Mouse (Mus musculus) heart, adult 18-20 months (tissue): ENCODE data around the gene Calhm3. TPM values are rescaled to one million over a fixed set of nuclear protein-coding genes. Genes with fewer than 3 reads are reported as not detected.
"Not testable (repeated sequence)": the region's sequence is repeated elsewhere in the genome, so short reads cannot be mapped to it uniquely, and the experiment has no call there.

Experiments
- DNase-seq, 2 experiments: peaks; one replicate each; pipeline ENCODE4 v3.0.0; 2021 to 2022; ENCODE audit warnings: mixed read lengths in 1 of 2
- total RNA-seq, 2 experiments: library from RNA; stranded (reverse); gene quantifications; 2 replicates each; pipeline ENCODE4 v1.2.3; 2021

Calhm3 gene
- total RNA-seq, 2 experiments from 2014 or later, result not detected

- DNase-seq, result no peak
Observed at GRCm38 (mm10) chr19:47167617-47168214, 10.2 kb upstream of the Calhm3 start.

DNA sequence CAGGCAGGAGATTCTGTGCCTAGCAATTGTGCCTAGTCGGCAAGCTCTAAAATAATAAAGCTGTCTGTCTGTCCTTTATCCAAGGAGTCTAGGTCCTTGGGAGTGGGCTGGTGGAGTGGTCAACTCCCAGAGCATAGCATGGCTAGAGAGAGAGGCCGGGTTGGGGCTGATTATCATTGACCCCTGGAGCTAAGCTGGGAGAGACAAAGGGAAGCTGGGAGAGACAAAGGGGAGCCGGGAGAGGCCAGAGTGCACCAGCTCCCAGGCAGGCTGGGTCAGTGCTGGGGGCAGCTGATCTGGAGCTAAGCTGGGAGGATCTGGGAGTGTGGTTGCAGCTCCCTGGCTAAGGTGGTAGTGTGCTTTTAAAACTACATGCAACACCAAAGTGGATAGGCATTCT lies 9.2 kb upstream of the Calhm3 start:
- no peak for DNase-seq

- DNase-seq, result no peak
Observed at GRCm38 (mm10) chr19:47163176-47163744, 5.7 kb upstream of the Calhm3 start.

DNA sequence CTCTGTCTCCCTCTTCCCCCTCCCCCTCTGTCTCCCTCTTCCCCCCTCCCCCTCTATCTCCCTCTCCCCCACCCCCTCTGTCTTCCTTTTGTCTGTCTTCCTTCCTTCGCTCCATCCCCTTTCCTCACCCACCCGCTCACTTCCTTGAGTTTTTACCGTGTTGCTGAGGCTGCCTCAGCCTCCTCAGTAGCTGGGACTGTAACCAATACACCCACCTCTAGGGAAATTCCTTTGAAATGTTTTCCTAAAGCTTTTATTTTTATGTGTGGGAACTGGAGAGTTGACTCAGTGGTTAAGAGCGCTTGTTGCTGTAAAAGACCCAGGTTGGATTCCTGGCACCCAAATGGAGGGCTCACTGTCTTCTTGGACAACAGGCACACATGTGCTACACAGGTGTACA lies 4.1 kb upstream of the Calhm3 start:
- no peak for DNase-seq

- no peak for DNase-seq
Observed at GRCm38 (mm10) chr19:47153767-47154166, 3.8 kb downstream of the Calhm3 start.

DNA sequence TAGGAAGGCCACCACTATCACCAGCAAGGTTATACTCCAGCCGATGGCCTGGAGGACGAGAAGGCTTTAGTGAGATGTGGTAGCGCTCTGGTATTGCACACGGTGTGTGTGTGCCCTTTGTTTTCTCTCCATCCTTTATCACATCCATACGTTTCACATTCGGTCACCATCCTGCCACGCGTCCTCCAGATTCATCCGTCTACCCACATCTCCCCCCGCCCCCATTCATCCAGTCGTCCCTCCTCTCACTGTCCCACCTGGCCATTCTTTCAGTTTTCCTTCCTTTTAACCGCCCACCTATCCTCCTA lies 5.5 kb downstream of the Calhm3 start:
- DNase-seq, result no peak

DNA sequence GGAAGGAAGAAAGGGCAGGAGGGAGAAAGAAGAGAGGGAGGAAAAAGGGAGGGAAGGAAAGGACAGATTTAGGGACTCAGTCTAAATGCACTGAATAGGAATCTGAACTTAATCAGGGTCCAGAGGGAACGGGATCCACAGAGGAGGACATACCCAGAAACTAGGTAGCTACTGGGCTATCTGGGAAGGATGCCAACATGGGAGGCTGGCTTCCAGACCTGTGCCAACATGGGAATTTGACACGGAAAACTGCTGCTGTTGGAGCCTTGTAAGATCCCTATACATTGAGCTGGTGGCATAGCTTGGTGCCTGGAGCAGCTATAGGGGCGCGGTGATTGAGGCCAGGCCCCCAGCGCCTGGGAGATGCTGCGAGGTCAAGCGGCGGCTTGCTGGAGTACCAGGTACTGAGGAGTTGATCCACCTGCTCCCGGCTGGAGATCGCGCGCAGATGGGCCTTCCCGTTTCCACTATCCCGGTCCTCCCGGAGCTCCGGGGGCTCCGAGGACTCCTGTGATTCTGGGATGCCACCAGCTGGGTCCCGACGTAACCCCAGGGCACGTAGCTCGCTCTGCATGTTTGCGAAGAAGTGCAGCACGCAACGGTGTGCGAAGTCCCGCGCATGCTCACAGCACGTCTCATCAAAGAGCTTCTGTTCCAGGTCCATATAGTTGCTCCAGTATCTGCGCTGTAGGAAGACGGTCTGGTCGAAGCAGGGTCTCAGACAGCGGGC lies 6.1 kb downstream of the Calhm3 start:
- no peak for DNase-seq

DNA sequence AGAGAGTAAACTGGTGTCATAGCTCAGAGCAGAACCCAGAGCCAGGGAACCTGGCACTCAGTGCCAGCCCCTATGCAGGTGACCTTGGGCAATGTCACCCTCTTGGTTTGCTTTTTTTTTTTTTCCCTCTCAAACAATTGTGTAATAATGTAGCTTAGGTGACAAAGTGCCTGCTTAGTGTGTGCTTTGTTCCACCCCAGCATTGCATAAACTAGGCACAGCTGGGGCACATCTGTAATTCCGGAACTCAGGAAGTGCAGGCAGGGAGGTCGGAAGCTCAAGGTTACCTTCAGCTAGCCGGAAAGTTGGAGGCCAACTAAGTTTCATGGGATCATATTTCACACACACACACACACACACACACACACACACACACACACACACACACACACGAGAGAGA lies 7.7 kb downstream of the Calhm3 start:
- no peak for DNase-seq

- no peak for DNase-seq
Observed at GRCm38 (mm10) chr19:47148267-47148847, 9.2 kb downstream of the Calhm3 start.

DNA sequence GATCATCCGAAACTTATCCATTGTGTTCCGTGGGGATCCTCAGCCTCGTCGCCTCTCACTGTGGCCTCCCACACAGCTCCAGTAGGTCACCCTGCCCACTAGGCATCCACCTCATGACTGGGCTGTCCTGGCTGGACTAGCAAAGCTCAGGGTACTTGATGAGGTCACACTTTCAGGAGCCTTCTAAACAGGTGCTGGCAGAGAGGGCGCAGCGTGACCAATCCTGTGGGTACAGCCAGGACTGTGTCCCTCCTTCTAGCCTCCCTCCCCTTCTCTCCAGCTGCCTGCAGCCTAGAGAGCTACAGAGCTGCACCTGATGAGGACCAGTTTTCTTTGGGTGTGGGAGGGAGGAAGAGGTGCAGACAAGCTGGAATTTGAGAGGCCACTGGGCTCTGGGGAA lies 13.4 kb downstream of the Calhm3 start, which contains the start of gene Calhm1:
Gene Calhm1 (minus strand): TSS at position 101 of the 400 bp plus-strand sequence.
- no peak for DNase-seq

GRCm38 (mm10) chr19:47142438-47142837 lies 15.1 kb downstream of the Calhm3 start:
- no peak for DNase-seq

GRCm38 (mm10) chr19:47139611-47140010 lies 18.0 kb downstream of the Calhm3 start:
- DNase-seq, result not testable (repeated sequence)

GRCm38 (mm10) chr19:47137771-47138421 lies 19.7 kb downstream of the Calhm3 start, which contains the start of gene Calhm2:
Gene Calhm2, minus strand, starts transcription at chr19:47138294.
- peak; percentile 77 to 83 for DNase-seq

GRCm38 (mm10) chr19:47137051-47137581 lies 20.4 kb downstream of the Calhm3 start:
- DNase-seq, result peak; percentile 82 to 88

- no peak for DNase-seq
Observed at GRCm38 (mm10) chr19:47136170-47136569, 21.4 kb downstream of the Calhm3 start.

- DNase-seq, result no peak
Observed at GRCm38 (mm10) chr19:47135568-47135967, 22.0 kb downstream of the Calhm3 start.

DNA sequence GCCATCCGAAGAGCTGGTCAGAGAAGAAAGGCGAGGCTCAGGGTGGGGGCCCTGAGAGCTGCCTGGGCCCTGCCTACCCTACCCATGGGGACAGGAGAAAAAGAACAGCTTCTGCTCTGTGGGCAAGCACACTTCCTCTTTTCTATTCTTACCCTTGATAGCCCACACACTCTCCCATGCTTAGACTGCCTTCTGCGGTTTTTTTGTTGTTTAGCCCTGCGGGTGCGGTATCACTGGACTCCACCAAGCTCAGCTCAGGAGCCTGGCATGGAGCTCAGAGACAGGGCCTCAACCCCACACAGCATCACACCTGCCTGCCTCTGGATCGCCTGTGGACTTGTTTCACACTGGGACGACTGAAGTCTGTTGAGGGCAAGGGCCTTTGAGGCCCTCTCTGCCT lies 24.4 kb downstream of the Calhm3 start:
- peak in 1 of 2 experiments; percentile 69 for DNase-seq

- DNase-seq, result no peak
Observed at GRCm38 (mm10) chr19:47130551-47131125, 26.9 kb downstream of the Calhm3 start.

GRCm38 (mm10) chr19:47128835-47129234 lies 28.7 kb downstream of the Calhm3 start:
- no peak for DNase-seq

DNA sequence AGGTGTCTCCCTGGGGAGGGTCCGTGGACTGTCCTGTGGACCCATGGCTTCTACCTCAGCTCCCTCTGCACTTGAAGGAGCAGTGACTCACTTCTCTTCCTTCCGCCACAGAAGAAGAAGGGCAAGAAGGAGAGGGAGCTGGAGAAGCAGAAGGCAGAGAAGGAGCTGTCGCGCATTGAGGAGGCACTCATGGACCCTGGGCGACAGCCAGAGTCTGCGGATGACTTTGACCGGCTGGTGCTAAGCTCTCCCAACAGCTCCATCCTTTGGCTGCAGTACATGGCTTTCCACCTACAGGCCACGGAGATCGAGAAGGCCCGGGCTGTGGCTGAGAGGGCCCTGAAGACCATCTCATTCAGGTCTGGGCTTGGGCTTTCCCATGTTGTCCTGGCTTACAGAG lies 29.4 kb downstream of the Calhm3 start:
- DNase-seq, result no peak

GRCm38 (mm10) chr19:47122802-47123201 lies 34.8 kb downstream of the Calhm3 start:
- DNase-seq, result peak in 1 of 2 experiments; percentile 53

DNA sequence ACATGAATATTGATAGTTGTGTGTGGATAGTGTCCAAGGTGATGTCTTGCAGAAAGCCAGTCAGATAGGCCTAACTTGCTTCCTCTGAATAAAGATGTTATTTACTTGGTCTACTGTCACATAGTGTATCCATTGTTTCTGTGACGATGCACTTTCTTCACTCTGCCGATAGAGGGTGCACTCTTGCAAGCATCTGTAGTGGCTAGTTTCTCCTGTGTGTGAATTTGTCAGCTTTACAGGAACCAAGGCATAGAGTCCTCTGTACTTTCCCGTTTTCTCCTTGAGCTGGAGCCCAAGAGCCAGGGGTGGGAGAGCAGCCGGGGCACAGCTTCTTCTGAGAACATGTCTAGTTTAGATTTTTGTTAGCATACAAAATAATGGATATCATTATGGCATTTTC lies 36.5 kb downstream of the Calhm3 start:
- peak in 1 of 2 experiments; percentile 50 for DNase-seq
